Mouse (Mus musculus): ENCODE results near the gene Wfdc12. TPM values are rescaled to one million over a fixed set of nuclear protein-coding genes. Genes with fewer than 3 reads are reported as not detected.

Wfdc12 gene
- total RNA-seq, 4 experiments from 2014 or later: not detected

Other genes with a start within 250 kb of the Wfdc12 start
- gene Ywhab, start 195.6 kb downstream of the Wfdc12 start, total RNA-seq (2022): 100 to 1,000 TPM; 458 to 531 (median 484) TPM
- 1 to 10 TPM in 1 of 4 experiments, under 1 TPM in 3; 0.45 to 1.5 (median 0.87) TPM for gene Pabpc1l, start 165.2 kb downstream of the Wfdc12 start, total RNA-seq (2022)
- gene Stk4, start 120.3 kb downstream of the Wfdc12 start, total RNA-seq (2022): 10 to 100 TPM; 41.1 to 55.7 (median 46.3) TPM
- gene Tomm34, start 119.4 kb downstream of the Wfdc12 start, total RNA-seq (2022): 100 to 1,000 TPM; 108 to 114 (median 109) TPM
- gene Kcns1, start 19.5 kb downstream of the Wfdc12 start, total RNA-seq (2022): 1 to 10 TPM; 5.3 to 7.8 (median 6.2) TPM
- not detected for gene Wfdc5, start 7.9 kb downstream of the Wfdc12 start, total RNA-seq (2022)
- not detected for gene Wfdc15a, start 9.5 kb upstream of the Wfdc12 start, total RNA-seq (2022)
- not detected for gene Wfdc15b, start 31.1 kb upstream of the Wfdc12 start, total RNA-seq (2022)
- gene Svs2, start 47.9 kb upstream of the Wfdc12 start, total RNA-seq (2022): not detected
- gene Svs3b, start 66.0 kb upstream of the Wfdc12 start, total RNA-seq (2022): not detected
- not detected for gene Svs4, start 87.9 kb upstream of the Wfdc12 start, total RNA-seq (2022)
- gene Svs3a, start 98.7 kb upstream of the Wfdc12 start, total RNA-seq (2022): not detected
- not detected for gene Svs6, start 126.1 kb upstream of the Wfdc12 start, total RNA-seq (2022)
- not detected for gene Svs5, start 142.1 kb upstream of the Wfdc12 start, total RNA-seq (2022)
- 1 to 10 TPM in 3 of 4 experiments, not detected in 1; 1.2 to 1.5 (median 1.2) TPM for gene Slpi, start 198.5 kb upstream of the Wfdc12 start, total RNA-seq (2022)
- under 1 TPM; 0.34 to 0.67 (median 0.42) TPM for gene Rbpjl, start 212.5 kb upstream of the Wfdc12 start, total RNA-seq (2022)
- gene Matn4, start 214.6 kb upstream of the Wfdc12 start, total RNA-seq (2022): 10 to 100 TPM; 11.1 to 12.6 (median 11.9) TPM

Measured in layer of hippocampus, adult 8-10 months (tissue).